Mouse (Mus musculus): ENCODE data around the gene Gm10203. TPM values are rescaled to one million over a fixed set of nuclear protein-coding genes. Genes with fewer than 3 reads are reported as not detected.
"Not testable (repeated sequence)": the region's sequence is repeated elsewhere in the genome, so short reads cannot be mapped to it uniquely, and the experiment has no call there.

Gm10203 gene
- polyA plus RNA-seq (2014; fragmentation: Nextera tagmentation; extraction: Ambion mirVana), result not detected in 2 replicates

DNA sequence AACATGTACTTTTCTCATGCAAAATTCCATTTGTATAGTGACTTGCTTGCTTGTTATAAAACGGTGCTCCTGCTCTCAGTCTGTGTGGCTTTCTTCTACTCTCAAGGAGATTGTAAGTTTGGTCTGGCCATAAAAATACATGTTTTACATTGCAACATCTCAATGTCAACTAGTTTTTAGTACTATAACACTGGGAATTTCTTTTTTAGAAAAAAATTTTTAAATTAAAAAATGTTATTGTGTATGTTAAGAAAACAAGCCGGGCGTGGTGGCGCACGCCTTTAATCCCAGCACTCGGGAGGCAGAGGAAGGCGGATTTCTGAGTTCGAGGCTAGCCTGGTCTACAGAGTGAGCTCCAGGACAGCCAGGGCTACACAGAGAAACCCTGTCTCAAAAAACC is at the start of gene Gm10203:
Gene Gm10203 (plus strand): TSS at position 301 of the 400 bp plus-strand sequence.
- H3K4me3 ChIP-seq (ENCODE audit: low read depth, low read length); H3K9ac ChIP-seq (ENCODE audit: low read length); H3K4me2 ChIP-seq (ENCODE audit: low read depth); DNase-seq (ENCODE audit: low spot score); H3K9me3 ChIP-seq (ENCODE audit: control insufficient read depth, low read length); H3K36me3 ChIP-seq (ENCODE audit: control insufficient read depth, insufficient read depth, low read length); H3K4me1 ChIP-seq (ENCODE audit: control insufficient read depth, insufficient read depth, low read length); ATAC-seq (ENCODE audit: insufficient read depth, low FRiP score, low TSS enrichment); H3K27me3 ChIP-seq (ENCODE audit: control insufficient read depth, insufficient read depth, low read length); H3K27ac ChIP-seq (ENCODE audit: low read depth, low read length): not testable (repeated sequence)
- 82% methylated on average over 8 of the region's 8 CpGs for WGBS

- H3K27ac ChIP-seq (ENCODE audit: low read depth, low read length), result no peak overlapping the region
- no peak overlapping the region for H3K9ac ChIP-seq (ENCODE audit: low read length)
- no peak for ATAC-seq (ENCODE audit: insufficient read depth, low FRiP score, low TSS enrichment)
- no peak for DNase-seq (ENCODE audit: low spot score)
- H3K27me3 ChIP-seq (ENCODE audit: control insufficient read depth, insufficient read depth, low read length), result no peaks in the 10 kb centered on the region
- no peaks in the 10 kb centered on the region for H3K4me1 ChIP-seq (ENCODE audit: control insufficient read depth, insufficient read depth, low read length)
- no peaks in the 10 kb centered on the region for H3K9me3 ChIP-seq (ENCODE audit: control insufficient read depth, low read length)
- H3K4me3 ChIP-seq (ENCODE audit: low read depth, low read length), result no peak overlapping the region
- H3K4me2 ChIP-seq (ENCODE audit: low read depth), result no peak overlapping the region
- WGBS, result 95% methylated on average over 6 of the region's 6 CpGs
- H3K36me3 ChIP-seq (ENCODE audit: control insufficient read depth, insufficient read depth, low read length), result no peaks in the 10 kb centered on the region
Measured at GRCm38 (mm10) chr6:149092406-149092805, 37.6 kb upstream of the Gm10203 start.

DNA sequence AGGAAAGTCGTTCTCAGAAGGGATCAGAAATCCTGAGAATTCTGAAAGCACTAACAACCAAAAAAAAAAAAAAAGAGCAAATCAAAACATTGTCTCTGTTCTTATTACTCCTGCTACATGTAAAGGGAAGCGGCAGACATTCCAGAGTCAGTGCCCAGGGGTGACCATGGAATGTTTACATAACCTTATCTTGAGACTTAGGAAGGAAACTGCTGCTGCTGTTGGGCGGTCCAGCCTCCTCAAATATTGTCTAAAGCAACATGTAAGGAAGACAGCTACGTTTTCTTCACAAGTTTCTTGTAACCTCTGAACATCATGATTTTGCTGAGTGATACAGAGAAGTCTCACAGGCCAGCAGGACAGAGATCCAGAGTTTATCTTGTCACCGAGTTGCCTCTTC is 36.5 kb upstream of the Gm10203 start:
- H3K4me2 ChIP-seq (ENCODE audit: low read depth), result no peak overlapping the region
- no peak overlapping the region for H3K27ac ChIP-seq (ENCODE audit: low read depth, low read length)
- peak; percentile 13 for DNase-seq (ENCODE audit: low spot score)
- no peaks in the 10 kb centered on the region for H3K4me1 ChIP-seq (ENCODE audit: control insufficient read depth, insufficient read depth, low read length)
- no peaks in the 10 kb centered on the region for H3K9me3 ChIP-seq (ENCODE audit: control insufficient read depth, low read length)
- 55% methylated on average over 5 of the region's 5 CpGs for WGBS
- H3K9ac ChIP-seq (ENCODE audit: low read length), result no peak overlapping the region
- H3K36me3 ChIP-seq (ENCODE audit: control insufficient read depth, insufficient read depth, low read length), result no peaks in the 10 kb centered on the region
- no peak overlapping the region for H3K4me3 ChIP-seq (ENCODE audit: low read depth, low read length)
- no peak for ATAC-seq (ENCODE audit: insufficient read depth, low FRiP score, low TSS enrichment)
- no peaks in the 10 kb centered on the region for H3K27me3 ChIP-seq (ENCODE audit: control insufficient read depth, insufficient read depth, low read length)

DNA sequence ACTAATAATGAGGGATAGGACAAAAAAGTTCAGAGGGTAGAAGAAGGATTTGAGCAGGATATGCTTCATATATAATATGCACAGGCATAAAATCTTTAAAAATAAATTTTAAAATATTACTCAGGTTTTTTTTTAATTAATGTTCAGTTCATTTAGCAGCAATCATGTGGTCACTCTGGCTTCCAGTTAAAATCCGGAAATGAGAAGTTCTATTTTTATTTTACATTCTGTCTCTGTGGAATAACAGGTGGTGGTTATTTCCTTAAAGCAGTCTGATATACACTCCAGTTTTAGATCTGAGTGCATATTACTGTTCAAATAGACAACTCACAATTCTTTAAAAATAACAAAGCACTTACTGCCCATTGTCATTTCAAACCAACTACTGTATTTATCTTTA is 35.4 kb upstream of the Gm10203 start:
- DNase-seq (ENCODE audit: low spot score), result no peak
- Histone ChIP-seq H3K27ac (ENCODE audit: low read depth, low read length) (no peak overlapping the region), H3K27me3 (ENCODE audit: control insufficient read depth, insufficient read depth, low read length) (no peaks in the 10 kb centered on the region), H3K4me1 (ENCODE audit: control insufficient read depth, insufficient read depth, low read length) (no peaks in the 10 kb centered on the region), H3K4me3 (ENCODE audit: low read depth, low read length) (no peak overlapping the region), H3K4me2 (ENCODE audit: low read depth) (no peak overlapping the region), H3K36me3 (ENCODE audit: control insufficient read depth, insufficient read depth, low read length) (no peaks in the 10 kb centered on the region), H3K9ac (ENCODE audit: low read length) (no peak overlapping the region), H3K9me3 (ENCODE audit: control insufficient read depth, low read length) (no peaks in the 10 kb centered on the region)
- WGBS, result 81% methylated on average over 1 of the region's 1 CpGs
- no peak for ATAC-seq (ENCODE audit: insufficient read depth, low FRiP score, low TSS enrichment)

- ATAC-seq (ENCODE audit: insufficient read depth, low FRiP score, low TSS enrichment), result no peak
- no peak overlapping the region for H3K27ac ChIP-seq (ENCODE audit: low read depth, low read length)
- H3K4me3 ChIP-seq (ENCODE audit: low read depth, low read length), result no peak overlapping the region
- no peaks in the 10 kb centered on the region for H3K36me3 ChIP-seq (ENCODE audit: control insufficient read depth, insufficient read depth, low read length)
- DNase-seq (ENCODE audit: low spot score), result no peak
- no peaks in the 10 kb centered on the region for H3K4me1 ChIP-seq (ENCODE audit: control insufficient read depth, insufficient read depth, low read length)
- no peak overlapping the region for H3K9ac ChIP-seq (ENCODE audit: low read length)
- H3K27me3 ChIP-seq (ENCODE audit: control insufficient read depth, insufficient read depth, low read length), result no peaks in the 10 kb centered on the region
- no peak overlapping the region for H3K4me2 ChIP-seq (ENCODE audit: low read depth)
- 86% methylated on average over 6 of the region's 6 CpGs for WGBS
- H3K9me3 ChIP-seq (ENCODE audit: control insufficient read depth, low read length), result no peaks in the 10 kb centered on the region
Measured at GRCm38 (mm10) chr6:149095389-149095788, 34.6 kb upstream of the Gm10203 start.

- no peak overlapping the region for H3K4me3 ChIP-seq (ENCODE audit: low read depth, low read length)
- ATAC-seq (ENCODE audit: insufficient read depth, low FRiP score, low TSS enrichment) (no peak), DNase-seq (ENCODE audit: low spot score) (no peak)
- no peaks in the 10 kb centered on the region for H3K36me3 ChIP-seq (ENCODE audit: control insufficient read depth, insufficient read depth, low read length)
- WGBS, result 87% methylated on average over 2 of the region's 2 CpGs
- H3K9me3 ChIP-seq (ENCODE audit: control insufficient read depth, low read length), result no peaks in the 10 kb centered on the region
- no peak overlapping the region for H3K27ac ChIP-seq (ENCODE audit: low read depth, low read length)
- H3K4me2 ChIP-seq (ENCODE audit: low read depth), result no peak overlapping the region
- no peaks in the 10 kb centered on the region for H3K4me1 ChIP-seq (ENCODE audit: control insufficient read depth, insufficient read depth, low read length)
- no peak overlapping the region for H3K9ac ChIP-seq (ENCODE audit: low read length)
- H3K27me3 ChIP-seq (ENCODE audit: control insufficient read depth, insufficient read depth, low read length), result no peaks in the 10 kb centered on the region
Measured at GRCm38 (mm10) chr6:149096233-149096632, 33.7 kb upstream of the Gm10203 start.

GRCm38 (mm10) chr6:149097276-149097675 is 32.7 kb upstream of the Gm10203 start:
- no peaks in the 10 kb centered on the region for H3K4me1 ChIP-seq (ENCODE audit: control insufficient read depth, insufficient read depth, low read length)
- ATAC-seq (ENCODE audit: insufficient read depth, low FRiP score, low TSS enrichment) (no peak), DNase-seq (ENCODE audit: low spot score) (no peak)
- no peak overlapping the region for H3K4me3 ChIP-seq (ENCODE audit: low read depth, low read length)
- no peak overlapping the region for H3K4me2 ChIP-seq (ENCODE audit: low read depth)
- H3K27me3 ChIP-seq (ENCODE audit: control insufficient read depth, insufficient read depth, low read length), result no peaks in the 10 kb centered on the region
- no peak overlapping the region for H3K27ac ChIP-seq (ENCODE audit: low read depth, low read length)
- no peaks in the 10 kb centered on the region for H3K9me3 ChIP-seq (ENCODE audit: control insufficient read depth, low read length)
- no peak overlapping the region for H3K9ac ChIP-seq (ENCODE audit: low read length)
- 94% methylated on average over 1 of the region's 1 CpGs for WGBS
- H3K36me3 ChIP-seq (ENCODE audit: control insufficient read depth, insufficient read depth, low read length), result no peaks in the 10 kb centered on the region

DNA sequence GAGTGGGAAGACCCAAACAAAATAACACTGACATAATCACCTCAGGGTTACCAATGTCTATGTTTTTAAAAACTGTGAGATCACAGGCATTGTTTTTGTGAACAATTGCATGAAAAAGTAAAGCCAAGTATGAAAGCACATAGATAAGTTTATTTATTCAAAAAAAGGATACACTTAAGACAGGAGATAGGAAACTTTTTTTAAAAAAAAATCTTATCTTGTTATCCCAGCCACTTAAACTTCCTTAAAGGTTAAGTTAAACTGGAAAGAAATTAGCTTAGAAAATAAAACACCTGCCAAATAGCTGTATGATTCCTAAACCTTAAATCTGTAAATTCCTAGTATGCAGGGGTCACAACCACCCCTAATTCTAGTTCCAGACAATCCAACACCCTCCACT is 31.0 kb upstream of the Gm10203 start:
- Histone ChIP-seq H3K4me1 (ENCODE audit: control insufficient read depth, insufficient read depth, low read length) (no peaks in the 10 kb centered on the region), H3K27me3 (ENCODE audit: control insufficient read depth, insufficient read depth, low read length) (no peaks in the 10 kb centered on the region), H3K4me3 (ENCODE audit: low read depth, low read length) (no peak overlapping the region), H3K36me3 (ENCODE audit: control insufficient read depth, insufficient read depth, low read length) (no peaks in the 10 kb centered on the region), H3K4me2 (ENCODE audit: low read depth) (no peak overlapping the region; the same call in 1 of the 2 replicates), H3K9ac (ENCODE audit: low read length) (no peak overlapping the region), H3K27ac (ENCODE audit: low read depth, low read length) (no peak overlapping the region), H3K9me3 (ENCODE audit: control insufficient read depth, low read length) (no peaks in the 10 kb centered on the region)
- ATAC-seq (ENCODE audit: insufficient read depth, low FRiP score, low TSS enrichment) (no peak), DNase-seq (ENCODE audit: low spot score) (no peak)

- ATAC-seq (ENCODE audit: insufficient read depth, low FRiP score, low TSS enrichment) (peak; percentile 67), DNase-seq (ENCODE audit: low spot score) (peak; percentile 77)
- 1% methylated on average over 52 of the region's 52 CpGs for WGBS
- Histone ChIP-seq H3K4me2 (ENCODE audit: low read depth) (peak overlapping the region; percentile 66), H3K9me3 (ENCODE audit: control insufficient read depth, low read length) (no peaks in the 10 kb centered on the region), H3K27ac (ENCODE audit: low read depth, low read length) (peak overlapping the region; percentile 97), H3K4me1 (ENCODE audit: control insufficient read depth, insufficient read depth, low read length) (no peaks in the 10 kb centered on the region), H3K4me3 (ENCODE audit: low read depth, low read length) (peak overlapping the region; percentile 89), H3K36me3 (ENCODE audit: control insufficient read depth, insufficient read depth, low read length) (no peaks in the 10 kb centered on the region), H3K27me3 (ENCODE audit: control insufficient read depth, insufficient read depth, low read length) (no peaks in the 10 kb centered on the region), H3K9ac (ENCODE audit: low read length) (peak overlapping the region; percentile 97)
Measured at GRCm38 (mm10) chr6:149100174-149101075, 29.5 kb upstream of the Gm10203 start.

Data from neural tube, embryonic 11.5 days (tissue).